Mouse (Mus musculus): Measurements from ENCODE around the gene Ptprh.

GRCm38 (mm10) chr7:4602969-4603368 lies 872 bp downstream of the Ptprh start:
- TF ChIP-seq CTCF (conservative IDR thresholded peaks at IDR 0.05 in 1 of 2, IDR thresholded peaks at IDR 0.05 in 1 of 2; ENCODE audit: low read depth in 2 of 2, low read length in 2 of 2) (no peak), RCOR1 (conservative IDR thresholded peaks at IDR 0.05; ENCODE audit: low read depth, low read length) (no peak)
